Comparison of ENCODE assay signal across 8 mouse cellular contexts in the genomic region with DNA sequence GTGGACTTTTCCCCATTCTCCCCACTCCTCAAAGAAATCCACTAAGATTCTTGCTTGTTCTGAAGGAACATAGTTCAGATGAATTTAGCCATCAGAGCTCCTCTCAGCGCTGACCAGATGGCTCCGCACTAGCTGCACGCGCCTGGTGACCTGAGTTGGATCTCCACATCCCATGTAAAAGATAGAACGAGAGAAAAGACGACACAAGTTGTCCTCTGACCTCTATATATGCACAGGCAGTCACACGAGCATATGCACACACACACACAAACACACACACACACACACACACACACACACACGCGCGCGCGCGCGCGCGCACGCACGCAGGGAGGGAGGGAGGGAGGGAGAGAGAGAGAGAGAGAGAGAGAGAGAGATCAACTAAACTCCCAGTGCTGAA.
A peak's percentile ranks its signal among the peaks of the same experiment; 100 is the strongest.
DNase-seq lines count a peak whose midpoint lies in the region; ATAC-seq and TF ChIP-seq lines count a peak whose summit lies in the region.

No protein-coding gene starts in this region.

- in situ Hi-C loops in ES-E14 (cut with MboI; ENCODE audit: low sequenced_read_pairs in 2 of 2, unreplicated experiment in 2 of 2): no loop called here

- ATAC-seq in forebrain, embryonic 12.5 days (ENCODE audit: low FRiP score): peak; percentile 67
- ATAC-seq in hindbrain, embryonic 15.5 days (ENCODE audit: low FRiP score, low read depth): peak; percentile 65; the same call in 1 of the 2 replicates

- H3K36me3 ChIP-seq in ES-E14 (ENCODE audit: control insufficient read depth, insufficient read depth, low read length, poor library complexity, severe bottlenecking): no peaks in the 10 kb centered on the region
- no peaks in the 10 kb centered on the region for H3K36me3 ChIP-seq in forebrain, embryonic 12.5 days (replicated peaks)
- no peaks in the 10 kb centered on the region for H3K36me3 ChIP-seq in hindbrain, embryonic 15.5 days

- H3K9me3 ChIP-seq in ES-E14 (ENCODE audit: control insufficient read depth, insufficient read depth, low read depth, low read length): no peaks in the 10 kb centered on the region
- no peaks in the 10 kb centered on the region for H3K9me3 ChIP-seq in forebrain, embryonic 12.5 days
- H3K9me3 ChIP-seq in hindbrain, embryonic 15.5 days: no peaks in the 10 kb centered on the region

- peak overlapping the region; percentile 54; the same call in 1 of the 2 replicates for H3K27ac ChIP-seq in ES-E14 (ENCODE audit: insufficient read depth, low read depth, low read length, poor library complexity, severe bottlenecking)
- peak overlapping the region; percentile 93 for H3K27ac ChIP-seq in forebrain, embryonic 12.5 days
- peak overlapping the region; percentile 69 for H3K27ac ChIP-seq in hindbrain, embryonic 15.5 days (replicated peaks)

- H3K4me1 ChIP-seq in ES-E14 (ENCODE audit: control insufficient read depth in 2 of 2, insufficient read depth in 2 of 2, low read length in 2 of 2, poor library complexity in 1 of 2): peaks cover 2 to 9% of the 10 kb centered on the region in 2 experiments; a peak in 3 of 4 replicates
- H3K4me1 ChIP-seq in forebrain, embryonic 12.5 days: peaks cover 31% of the 10 kb centered on the region
- peaks cover 24% of the 10 kb centered on the region for H3K4me1 ChIP-seq in hindbrain, embryonic 15.5 days (replicated peaks)

- 0% methylated on average over 7 of the region's 18 CpGs for WGBS in forebrain, embryonic 12.5 days
- WGBS in hindbrain, embryonic 15.5 days: 1% methylated on average over 18 of the region's 18 CpGs

- peak overlapping the region; percentile 62; the same call in 1 of the 2 replicates for H3K9ac ChIP-seq in ES-E14 (ENCODE audit: insufficient read depth, low read depth, low read length, poor library complexity, severe bottlenecking)
- H3K9ac ChIP-seq in forebrain, embryonic 12.5 days: peak overlapping the region; percentile 44; the same call in 1 of the 2 replicates
- H3K9ac ChIP-seq in hindbrain, embryonic 15.5 days: peak overlapping the region; percentile 25

- H3K27me3 ChIP-seq in forebrain, embryonic 12.5 days: no peaks in the 10 kb centered on the region
- H3K27me3 ChIP-seq in hindbrain, embryonic 15.5 days: no peaks in the 10 kb centered on the region

- DNase-seq in embryo, embryonic 11.5 days (ENCODE audit: low read depth, low spot score): peak; percentile 42
- no peak for DNase-seq in embryo, embryonic 10.5 days (ENCODE audit: low spot score)
- DNase-seq in ES-E14 (ENCODE audit: low read depth, low spot score): no peak
- peak; percentile 1 for DNase-seq in lung, postnatal 25 days (ENCODE audit: low spot score)
- DNase-seq in layer of hippocampus, postnatal 36 days: no peak
- no peak for DNase-seq in spleen, postnatal 36 days (ENCODE audit: low spot score in 2 of 2)

- peak overlapping the region; percentile 36 to 52 for H3K4me3 ChIP-seq in ES-E14 (ENCODE audit: insufficient read depth in 1 of 2, low read depth in 1 of 2, low read length in 2 of 2, poor library complexity in 1 of 2, severe bottlenecking in 1 of 2)
- peak overlapping the region; percentile 36 for H3K4me3 ChIP-seq in forebrain, embryonic 12.5 days (replicated peaks)
- peak overlapping the region; percentile 37 for H3K4me3 ChIP-seq in hindbrain, embryonic 15.5 days

- peak overlapping the region; percentile 60 for H3K4me2 ChIP-seq in forebrain, embryonic 12.5 days
- peak overlapping the region; percentile 59 for H3K4me2 ChIP-seq in hindbrain, embryonic 15.5 days

TF ChIP-seq in ES-E14, 5 proteins besides CTCF, POLR2A, EP300 and RAD21:
- TF ChIP-seq ZC3H11A (IDR thresholded peaks at IDR 0.05; ENCODE audit: borderline replicate concordance, low read depth, low read length): no peak
- no peak for TF ChIP-seq CHD2 (IDR thresholded peaks at IDR 0.05; ENCODE audit: low read depth, low read length)
- TF ChIP-seq HCFC1 (IDR thresholded peaks at IDR 0.05; ENCODE audit: borderline replicate concordance, insufficient read depth, low read length): no peak
- no peak for TF ChIP-seq MAFK (IDR thresholded peaks at IDR 0.05; ENCODE audit: insufficient read depth, low read depth, low read length)
- TF ChIP-seq ZNF384 (IDR thresholded peaks at IDR 0.05; ENCODE audit: low read depth, low read length): no peak
TF ChIP-seq in ES-E14: peak in this region for 0.

Comparison
In these comparisons a context has a peak if more than half of its experiments do, and no peak if none do; other contexts are left out.
1. DNase-seq: peak in embryo, embryonic 11.5 days (single experiment) and lung, postnatal 25 days (single experiment); none in embryo, embryonic 10.5 days (single experiment), ES-E14 (single experiment), layer of hippocampus, postnatal 36 days (0 of 2) and spleen, postnatal 36 days (0 of 2).
2. Peak in every context shown above with its lines, with median percentiles within 50 percentile points of each other: H3K27ac ChIP-seq, H3K4me3 ChIP-seq and H3K9ac ChIP-seq.